Mouse (Mus musculus): ENCODE measurements around the gene Pnkp.

DNA sequence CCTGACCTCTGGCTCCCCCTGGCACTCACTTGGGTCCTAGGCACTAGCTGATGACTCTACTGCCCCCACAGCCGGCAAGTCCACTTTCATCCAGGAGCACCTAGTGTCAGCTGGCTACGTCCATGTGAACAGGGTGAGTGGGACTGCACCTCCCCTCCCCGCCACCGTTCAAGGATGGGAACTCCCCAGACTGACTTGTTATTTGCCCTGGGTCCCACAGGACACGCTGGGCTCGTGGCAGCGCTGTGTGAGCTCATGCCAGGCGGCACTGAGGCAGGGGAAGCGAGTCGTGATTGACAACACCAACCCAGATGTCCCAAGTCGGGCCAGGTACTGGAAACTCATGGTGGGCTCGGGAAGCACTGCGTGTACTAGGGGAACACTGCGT lies 4.5 kb downstream of the Pnkp start:
- TF ChIP-seq CTCF (IDR thresholded peaks at IDR 0.05; ENCODE audit: extremely low read depth, insufficient read depth, insufficient read length, insufficient replicate concordance): no peak
- TF ChIP-seq POLR2A (IDR thresholded peaks at IDR 0.05; ENCODE audit: low read depth, low read length): no peak

Data from spleen, adult 2 months (tissue).